Mouse (Mus musculus) brown adipose tissue, adult 24 weeks (tissue): ENCODE measurements around the gene Tmem107. TPM values are rescaled to one million over a fixed set of nuclear protein-coding genes. Genes with fewer than 3 reads are reported as not detected.

ENCODE experiments used
- H3K27ac ChIP-seq: fragments of 200-500 bp; replicated peaks from 2 replicates; pipeline ENCODE4 v1.5.1; 2012; ENCODE audit warnings: low read depth, mild to moderate bottlenecking, low read length
- H3K4me1 ChIP-seq: fragments of 200-500 bp; 2 replicates; pipeline ENCODE4 v1.6.1; 2012; ENCODE audit warnings: low read length, mixed read lengths; ENCODE audit not compliant: control insufficient read depth, insufficient read depth, insufficient read length
- H3K4me3 ChIP-seq: fragments of 200-500 bp; 2 replicates; pipeline ENCODE4 v1.5.1; 2012; ENCODE audit warnings: low read depth, mild to moderate bottlenecking, low read length, moderate library complexity; ENCODE audit not compliant: insufficient read depth
- polyA plus RNA-seq: library from polyadenylated mRNA; stranded (reverse); fragments of >200 nt; gene quantifications from 2 replicates; pipeline ENCODE4 v1.2.4, GENCODE M21; 2012; ENCODE audit not compliant: missing spikeins, insufficient read depth, insufficient read length

Gene Tmem107
- polyA plus RNA-seq, 1 experiment: 4.6 TPM

DNA sequence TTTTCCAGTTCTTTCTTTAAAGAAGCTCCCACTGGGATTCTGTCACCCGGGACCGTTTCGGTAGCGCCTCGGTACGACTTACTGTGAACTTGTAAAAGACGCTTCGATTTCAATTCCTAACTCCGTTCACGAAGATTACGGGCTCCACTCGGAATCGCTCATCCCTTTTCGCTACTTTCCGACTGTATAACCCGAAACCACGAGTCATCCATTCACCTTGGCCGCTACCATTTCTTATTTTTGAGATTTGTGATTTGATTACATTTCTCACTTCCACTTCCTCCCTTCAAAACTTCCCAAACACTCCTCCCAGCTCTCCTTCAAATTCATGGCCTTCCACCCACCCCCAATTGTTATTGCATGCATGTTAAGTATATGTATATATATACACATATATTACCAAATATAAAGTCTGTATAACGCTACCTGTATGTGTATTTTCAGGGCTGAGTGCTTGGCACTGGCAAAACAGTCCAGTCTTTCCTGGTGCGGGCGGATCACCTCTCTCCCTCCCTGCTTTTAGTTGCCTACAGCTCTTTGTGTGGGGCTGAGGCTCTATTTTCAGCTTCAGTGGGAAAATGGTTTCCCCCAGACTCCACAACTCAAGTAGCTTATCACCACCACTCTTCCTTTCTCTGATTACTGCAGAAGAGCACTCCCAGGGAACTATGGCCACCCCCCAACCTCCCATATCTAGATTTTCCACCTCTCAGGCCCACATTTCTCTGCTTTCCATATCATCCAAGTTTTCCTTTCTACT lies 40.6 kb downstream of the Tmem107 start:
- Histone ChIP-seq H3K4me1 (no peaks in the 10 kb centered on the region), H3K4me3 (peak overlapping the region; percentile 64), H3K27ac (no peak overlapping the region; the same call in 1 of the 2 replicates)

DNA sequence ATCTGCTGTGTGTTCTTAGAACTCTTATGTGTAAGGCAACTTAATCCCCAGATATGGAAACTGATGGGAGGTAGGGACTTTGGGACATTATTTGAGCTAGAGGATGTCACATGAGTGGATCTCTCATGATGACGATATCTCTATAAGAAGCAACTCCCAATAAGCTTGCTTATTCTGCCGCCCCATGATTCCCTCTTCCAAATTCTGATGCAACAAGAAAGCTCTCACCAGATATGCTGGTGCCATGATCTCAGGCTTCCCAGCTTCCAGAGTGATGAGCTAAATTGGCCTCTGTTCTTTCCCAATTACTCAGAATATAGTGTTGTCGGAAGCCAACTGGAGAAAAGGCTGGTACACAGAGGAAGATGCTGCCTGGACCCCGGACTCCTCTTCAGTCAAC lies 41.3 kb downstream of the Tmem107 start:
- Histone ChIP-seq H3K4me3 (no peak overlapping the region), H3K27ac (no peak overlapping the region), H3K4me1 (no peaks in the 10 kb centered on the region)

DNA sequence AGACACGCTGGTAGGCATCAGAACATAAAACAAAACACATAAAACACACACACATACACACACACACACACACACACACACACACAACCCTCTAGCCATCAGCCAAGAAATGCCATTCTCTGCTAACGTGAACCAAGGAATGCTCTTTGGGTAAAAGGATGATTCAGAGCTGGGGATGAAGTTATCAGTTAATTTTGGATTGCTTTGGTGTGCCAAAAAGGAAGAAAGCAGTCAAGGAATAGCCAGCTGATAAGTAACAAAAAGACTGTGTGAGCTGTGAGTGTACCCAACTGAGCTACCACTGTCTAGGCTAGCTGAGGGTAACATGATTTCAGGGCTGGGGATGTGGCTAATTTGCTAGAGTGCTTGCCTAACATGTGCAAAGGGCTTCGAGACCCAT lies 43.4 kb downstream of the Tmem107 start:
- Histone ChIP-seq H3K27ac (peak overlapping the region; percentile 84), H3K4me1 (no peaks in the 10 kb centered on the region), H3K4me3 (no peak overlapping the region)

DNA sequence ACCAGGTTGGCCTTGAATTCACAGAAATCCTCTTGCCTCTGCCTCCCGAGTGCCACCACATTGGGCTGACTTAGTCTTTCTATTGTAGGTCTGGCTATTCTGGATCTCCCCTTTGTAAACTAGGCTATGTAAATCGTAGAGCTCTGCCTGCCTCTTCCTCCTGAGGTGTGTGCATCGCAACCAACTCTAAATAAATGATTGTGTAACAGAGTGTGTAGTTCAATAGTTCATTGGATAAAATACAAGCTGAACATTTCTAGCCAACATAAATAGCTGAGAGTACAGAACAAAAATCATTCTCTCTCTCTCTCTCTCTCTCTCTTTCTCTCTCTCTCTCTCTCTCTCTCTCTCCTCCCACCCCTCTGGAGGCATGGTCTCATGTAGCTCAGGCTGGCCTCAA lies 44.0 kb downstream of the Tmem107 start:
- H3K4me3 ChIP-seq: no peak overlapping the region
- H3K27ac ChIP-seq: peak overlapping the region; percentile 53
- H3K4me1 ChIP-seq: no peaks in the 10 kb centered on the region; the same call in 1 of the 2 replicates

DNA sequence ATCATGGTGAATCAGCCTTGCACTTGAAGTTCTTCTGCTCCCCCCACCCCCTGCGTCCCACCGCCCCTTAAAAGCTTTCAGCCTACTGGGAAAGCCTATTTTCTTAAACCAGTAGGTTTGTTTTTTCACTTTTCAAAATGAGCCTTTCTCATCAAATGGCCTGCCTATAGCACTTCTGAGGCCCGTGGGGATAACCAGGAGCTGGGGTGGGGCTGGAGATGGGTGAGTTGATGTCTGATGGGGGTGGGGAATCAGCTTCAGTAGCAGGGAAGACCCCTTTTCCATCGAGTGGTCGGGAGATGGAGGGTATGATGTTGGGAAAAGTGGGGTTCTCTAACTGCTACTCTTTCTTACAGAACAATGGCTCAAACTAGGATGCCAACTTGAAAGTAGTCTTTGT lies 46.2 kb downstream of the Tmem107 start:
- Histone ChIP-seq H3K4me3 (no peak overlapping the region), H3K27ac (no peak overlapping the region), H3K4me1 (no peaks in the 10 kb centered on the region; the same call in 1 of the 2 replicates)

DNA sequence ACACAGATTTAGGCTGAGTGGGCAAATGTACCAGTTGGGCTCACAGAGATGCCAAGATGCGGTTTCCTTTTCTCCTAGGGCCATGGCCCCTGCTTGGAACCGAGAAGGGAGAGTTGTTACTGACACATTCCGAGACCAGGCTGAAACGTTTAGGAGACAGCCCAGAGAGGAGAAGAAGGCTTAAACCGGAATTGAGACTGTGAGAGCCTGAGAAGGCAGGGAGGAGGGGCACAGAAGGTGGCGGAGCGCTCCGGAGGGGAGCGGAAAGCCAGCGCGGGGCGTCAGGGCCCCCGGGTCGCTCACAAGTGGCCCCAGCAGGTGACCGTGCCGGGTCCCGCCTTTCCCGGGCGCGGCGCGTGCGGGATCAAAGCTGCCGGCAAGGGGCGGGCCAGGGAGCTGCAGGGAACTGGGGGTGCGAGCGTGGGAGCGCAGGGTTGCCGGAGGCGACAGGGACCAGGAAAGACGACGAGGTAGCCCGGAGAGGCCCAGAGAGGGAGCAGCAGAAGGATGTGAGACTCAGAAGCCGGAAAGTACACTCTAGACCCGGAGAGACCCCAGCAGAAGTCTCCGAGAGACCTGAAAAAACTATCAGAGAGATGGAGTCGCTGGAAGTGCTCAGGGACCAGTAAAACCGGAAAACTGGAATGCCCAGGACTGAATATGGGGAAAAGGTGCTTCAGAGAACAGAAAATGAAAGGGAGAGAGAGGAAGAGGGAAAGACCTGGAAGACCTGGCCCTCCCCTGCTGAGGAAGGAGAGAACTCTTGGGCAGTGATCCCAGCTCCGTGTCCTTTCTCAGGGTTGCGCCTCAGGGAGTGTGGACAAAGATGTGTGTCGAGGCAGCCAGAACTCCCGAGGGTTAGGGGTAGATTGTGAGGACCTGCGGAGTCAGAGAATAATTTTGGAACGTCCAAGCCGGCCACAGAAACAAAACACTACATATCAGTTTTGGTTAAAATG lies 47.4 kb downstream of the Tmem107 start:
- H3K27ac ChIP-seq: peak overlapping the region; percentile 79
- H3K4me3 ChIP-seq: peak overlapping the region; percentile 75
- no peaks in the 10 kb centered on the region; the same call in 1 of the 2 replicates for H3K4me1 ChIP-seq

DNA sequence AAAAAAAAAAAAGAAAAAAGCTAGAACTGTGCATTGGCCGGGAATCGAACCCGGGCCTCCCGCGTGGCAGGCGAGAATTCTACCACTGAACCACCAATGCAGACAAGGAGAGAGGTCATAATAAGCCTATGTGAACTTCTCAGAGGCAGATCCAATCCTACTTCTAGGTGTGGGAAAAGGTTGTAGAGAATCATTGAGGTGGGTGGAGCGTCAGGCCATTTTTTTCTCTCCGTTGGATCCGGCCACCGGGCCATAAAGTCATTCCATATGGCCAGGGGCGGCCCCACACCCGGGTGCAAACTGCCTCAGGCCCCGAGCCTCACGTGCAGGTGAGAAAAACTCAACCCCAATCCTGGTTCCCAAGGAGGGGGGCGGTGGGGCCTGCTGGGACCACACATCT lies 48.2 kb downstream of the Tmem107 start:
- Histone ChIP-seq H3K27ac (no peak overlapping the region), H3K4me3 (peak overlapping the region; percentile 75), H3K4me1 (no peaks in the 10 kb centered on the region; the same call in 1 of the 2 replicates)

DNA sequence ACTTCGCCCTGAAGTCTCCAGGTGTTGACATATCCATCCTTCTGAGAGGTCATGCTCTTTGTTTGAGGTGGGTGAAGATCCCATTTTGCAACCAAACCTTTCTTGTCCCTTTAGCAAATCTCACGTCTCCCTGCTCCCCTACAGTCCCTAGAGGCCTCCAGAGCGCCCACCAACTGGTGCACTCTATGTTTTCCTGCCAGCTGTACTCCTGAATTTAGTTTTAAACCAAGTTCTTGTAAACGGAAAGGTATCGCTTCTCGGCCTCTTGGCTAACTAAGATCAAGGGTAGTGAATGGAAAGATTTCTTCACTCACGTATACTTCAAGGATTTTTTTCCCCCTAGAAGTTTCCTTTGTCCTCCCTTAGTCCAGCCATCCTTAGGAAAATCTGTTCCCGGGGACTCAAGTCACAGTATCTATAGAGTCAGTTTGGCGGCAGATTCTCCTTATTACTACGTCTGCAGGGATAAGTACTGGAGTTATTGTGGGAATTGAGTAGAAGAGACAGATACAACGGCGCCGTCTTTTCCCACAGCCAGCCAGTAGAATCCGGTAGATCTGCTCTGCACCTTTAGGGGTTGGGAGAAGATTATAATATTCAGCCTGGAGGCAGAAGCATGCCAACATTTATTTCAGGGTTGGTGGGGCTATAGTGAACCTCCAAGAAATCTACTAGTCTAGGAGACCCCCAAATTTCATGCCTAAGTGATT lies 49.0 kb downstream of the Tmem107 start:
- Histone ChIP-seq H3K27ac (no peak overlapping the region), H3K4me1 (no peaks in the 10 kb centered on the region; the same call in 1 of the 2 replicates), H3K4me3 (no peak overlapping the region)

DNA sequence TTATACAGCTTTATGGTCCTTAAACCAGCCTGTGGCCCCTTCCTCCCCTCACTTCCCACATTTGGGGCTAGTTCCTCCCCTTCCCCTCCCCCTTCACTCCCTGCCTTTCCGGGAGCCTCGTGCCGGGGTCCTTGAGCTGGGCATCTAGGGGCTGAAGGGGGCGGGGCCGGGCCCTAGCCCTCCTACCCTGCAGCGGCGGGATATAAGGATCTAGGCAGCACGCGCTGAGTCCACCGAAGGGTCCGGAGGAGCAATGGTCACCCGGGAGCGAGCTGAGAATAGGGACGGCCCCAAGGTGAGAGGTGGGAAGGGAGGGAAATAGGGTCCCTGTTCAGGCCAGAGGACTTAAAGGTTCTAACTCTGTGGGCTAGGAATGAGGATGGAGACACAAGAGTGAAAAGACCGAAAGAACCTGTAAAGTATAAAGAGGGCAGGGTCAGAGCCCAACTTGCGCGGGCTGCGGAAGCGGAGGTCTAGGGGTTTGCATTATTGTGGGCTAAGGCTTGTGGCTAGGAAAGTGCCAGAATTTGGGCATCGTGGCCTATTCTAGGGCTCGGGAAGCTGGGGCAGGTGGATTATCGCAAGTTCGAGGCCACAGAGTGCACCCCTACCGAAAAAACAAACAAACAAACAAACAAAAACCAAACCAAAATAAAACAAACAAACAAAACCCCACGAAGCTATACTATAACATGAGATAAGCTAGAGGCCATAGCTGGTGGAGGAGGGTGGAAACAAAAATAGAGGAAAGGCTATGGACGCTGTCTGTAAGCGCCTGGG lies 49.8 kb downstream of the Tmem107 start, which contains the start of gene Hes7:
TSS of gene Hes7 (plus strand) at position 184 of the 780 bp plus-strand sequence.
- Histone ChIP-seq H3K4me1 (no peaks in the 10 kb centered on the region; the same call in 1 of the 2 replicates), H3K27ac (no peak within 1 kb of the TSS), H3K4me3 (peak within 1 kb of the TSS; percentile 64)

DNA sequence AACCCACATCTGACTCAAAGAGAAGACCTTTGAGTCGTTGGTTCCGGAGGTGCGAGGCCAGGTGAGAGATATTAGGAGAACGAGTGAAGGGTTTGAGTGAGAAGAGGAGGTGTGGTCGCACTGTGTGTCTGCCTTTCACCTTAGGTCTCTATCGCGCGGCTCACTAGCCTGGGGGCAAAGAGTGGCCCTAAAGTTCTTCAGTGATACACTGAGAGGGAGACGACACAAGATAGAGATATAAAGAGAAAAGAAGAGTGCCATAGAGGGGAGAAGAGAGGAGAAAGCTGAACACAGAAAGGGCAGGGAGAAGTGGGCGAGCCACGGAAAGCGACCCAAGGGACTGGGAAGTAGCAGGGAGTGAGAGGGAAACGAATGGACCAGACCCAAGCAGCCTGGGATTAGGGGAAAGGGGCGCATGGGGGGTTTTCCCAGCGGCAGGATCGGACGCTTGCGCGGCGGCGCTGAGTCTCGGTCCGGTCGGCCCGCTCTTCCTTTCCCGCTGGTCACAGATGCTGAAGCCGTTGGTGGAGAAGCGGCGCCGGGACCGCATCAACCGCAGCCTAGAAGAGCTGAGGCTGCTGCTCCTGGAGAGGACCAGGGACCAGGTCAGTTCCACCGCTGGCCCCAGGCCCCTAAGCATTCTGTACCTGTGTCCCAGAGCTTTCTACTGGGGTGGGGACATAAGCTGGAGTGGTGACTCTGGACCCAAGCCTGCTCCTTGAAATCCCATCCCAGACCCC lies 50.6 kb downstream of the Tmem107 start:
- Histone ChIP-seq H3K4me1 (no peaks in the 10 kb centered on the region; the same call in 1 of the 2 replicates), H3K27ac (no peak overlapping the region), H3K4me3 (peak overlapping the region; percentile 64)

DNA sequence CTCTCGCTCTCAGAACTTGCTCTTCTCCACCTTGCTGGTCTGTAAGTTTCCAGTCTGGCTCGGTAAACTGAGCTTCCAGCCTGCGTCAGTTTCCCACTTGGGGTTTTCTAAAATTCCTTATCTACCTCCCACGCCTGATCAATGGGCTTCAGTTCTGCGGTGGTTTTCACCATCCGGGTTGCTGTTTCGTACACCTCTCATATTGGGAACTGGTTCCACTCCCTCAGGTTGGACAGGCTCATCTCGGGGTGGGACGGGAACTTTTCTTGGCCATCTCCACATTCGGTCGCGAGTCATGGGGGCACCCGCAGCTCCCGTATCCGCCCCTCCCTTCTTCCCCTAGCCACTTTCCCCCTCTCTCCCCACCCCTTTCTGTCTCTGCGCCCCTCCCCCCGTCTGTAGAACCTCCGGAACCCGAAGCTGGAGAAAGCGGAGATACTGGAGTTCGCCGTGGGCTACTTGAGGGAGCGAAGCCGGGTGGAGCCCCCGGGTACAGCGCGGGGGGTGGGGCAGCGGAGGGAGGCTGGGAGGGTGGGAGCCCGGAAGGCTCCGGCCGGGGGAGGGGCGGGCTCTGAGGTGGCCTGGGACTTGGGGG lies 51.2 kb downstream of the Tmem107 start:
- Histone ChIP-seq H3K27ac (0 out of 2 replicates have a peak overlapping the region, but pooled peaks have one; percentile 38), H3K4me1 (no peaks in the 10 kb centered on the region; the same call in 1 of the 2 replicates), H3K4me3 (peak overlapping the region; percentile 64)

DNA sequence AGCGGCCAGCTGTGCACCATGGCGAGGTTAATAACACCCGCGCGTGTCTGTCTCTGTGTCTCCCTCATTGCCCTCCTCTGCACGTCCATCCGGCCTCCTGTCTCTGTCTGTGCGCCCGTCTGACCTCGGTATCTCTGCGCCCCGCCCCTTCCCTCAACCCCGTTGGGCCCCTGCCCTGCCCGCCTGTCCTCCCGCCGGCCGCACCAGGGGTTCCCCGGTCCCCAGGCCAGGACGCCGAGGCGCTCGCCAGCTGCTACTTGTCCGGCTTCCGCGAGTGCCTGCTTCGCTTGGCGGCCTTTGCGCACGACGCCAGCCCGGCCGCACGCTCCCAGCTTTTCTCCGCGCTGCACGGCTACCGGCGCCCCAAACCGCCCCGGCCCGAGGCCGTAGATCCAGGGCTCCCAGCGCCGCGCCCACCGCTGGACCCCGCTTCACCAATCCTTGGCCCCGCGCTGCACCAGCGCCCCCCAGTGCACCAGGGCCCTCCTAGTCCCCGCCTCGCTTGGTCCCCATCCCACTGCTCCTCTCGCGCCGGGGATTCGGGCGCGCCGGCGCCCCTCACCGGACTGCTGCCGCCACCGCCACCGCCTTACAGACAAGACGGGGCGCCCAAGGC lies 51.8 kb downstream of the Tmem107 start, which contains the start of gene 9130213A22Rik:
TSS of gene 9130213A22Rik (minus strand) at position 254 of the 616 bp plus-strand sequence.
- H3K27ac ChIP-seq: 0 out of 2 replicates have a peak within 1 kb of the TSS, but pooled peaks have one; percentile 38
- peak within 1 kb of the TSS; percentile 64 for H3K4me3 ChIP-seq
- H3K4me1 ChIP-seq: no peaks in the 10 kb centered on the region; the same call in 1 of the 2 replicates
